15 mouse cellular contexts compared by ENCODE assay signal in genomic region chr16:30928076-30928750, GRCm38 (mm10).
"Had no signal": no experiment of that assay in that cellular context is flagged by ENCODE, and none has a peak within 500 bp of the region (broad histone marks: within the 10 kb centered on the region; RNA-seq: fewer than 3 reads in every experiment).

No protein-coding gene starts in this region.

- H3K9me3 ChIP-seq: lung, embryonic 15.5 days; neural tube, embryonic 12.5 days had no signal

- DNase-seq: kidney, adult 18-20 months; kidney, postnatal 14 days; lung, postnatal 14 days; right cerebral cortex, adult 18-20 months; right cerebral cortex, postnatal 25 days; thymus, adult 2 months; thymus, postnatal 25 days had no signal

- H3K27ac ChIP-seq: limb, embryonic 12.5 days; lung, embryonic 15.5 days; macrophage; midbrain, embryonic 13.5 days; neural tube, embryonic 12.5 days had no signal

- H3K9ac ChIP-seq: limb, embryonic 12.5 days; lung, embryonic 15.5 days; midbrain, embryonic 13.5 days; neural tube, embryonic 12.5 days had no signal

- H3K36me3 ChIP-seq: limb, embryonic 12.5 days; lung, embryonic 15.5 days; midbrain, embryonic 13.5 days; neural tube, embryonic 12.5 days had no signal

- H3K27me3 ChIP-seq: limb, embryonic 12.5 days; lung, embryonic 15.5 days; midbrain, embryonic 13.5 days; neural tube, embryonic 12.5 days had no signal

- H3K4me2 ChIP-seq: limb, embryonic 12.5 days; liver, embryonic 11.5 days; lung, embryonic 15.5 days; midbrain, embryonic 13.5 days; neural tube, embryonic 12.5 days had no signal

- H3K4me1 ChIP-seq: limb, embryonic 12.5 days; midbrain, embryonic 13.5 days; neural tube, embryonic 12.5 days had no signal

- H3K4me3 ChIP-seq: limb, embryonic 12.5 days; lung, embryonic 15.5 days; megakaryocyte, embryonic 14.5 days; midbrain, embryonic 13.5 days; myocyte; neural tube, embryonic 12.5 days had no signal

- ATAC-seq: midbrain, embryonic 13.5 days had no signal
